Mouse (Mus musculus) cerebellum, adult 2 months (tissue): ENCODE data around the gene Capzb. TPM values are rescaled to one million over a fixed set of nuclear protein-coding genes. Genes with fewer than 3 reads are reported as not detected.

Experiments
- DNase-seq, 2 experiments: peaks; one replicate each; pipeline ENCODE4 v3.0.0; 2021
- H3K27ac ChIP-seq: fragments of 200-500 bp; 2 replicates; pipeline ENCODE4 v1.5.1; 2012; ENCODE audit warnings: low read length, control low read depth, inconsistent platforms; ENCODE audit not compliant: insufficient read depth
- H3K27me3 ChIP-seq: fragments of 200-500 bp; 2 replicates; pipeline ENCODE4 v1.6.1; 2012; ENCODE audit warnings: inconsistent platforms, mild to moderate bottlenecking, low read length, moderate library complexity; ENCODE audit not compliant: control insufficient read depth, insufficient read depth
- H3K4me1 ChIP-seq: fragments of 200-500 bp; 2 replicates; pipeline ENCODE4 v1.6.1; 2011; ENCODE audit warnings: low read length; ENCODE audit not compliant: control insufficient read depth, insufficient read depth
- H3K4me3 ChIP-seq: fragments of 200-500 bp; replicated peaks from 2 replicates; pipeline ENCODE3; 2011; ENCODE audit warnings: mild to moderate bottlenecking, low read depth, low read length, control low read depth; ENCODE audit not compliant: insufficient read depth
- CTCF ChIP-seq: fragments of 200-500 bp; IDR thresholded peaks from 2 replicates; pipeline ENCODE4 v1.5.1; 2011; ENCODE audit warnings: low read depth, mild to moderate bottlenecking, control low read depth, low read length, moderate library complexity, borderline replicate concordance; ENCODE audit not compliant: insufficient read depth
- POLR2A ChIP-seq: fragments of 200-500 bp; IDR thresholded peaks from 2 replicates; pipeline ENCODE4 v1.6.1; 2011; ENCODE audit warnings: low read length, control low read depth, borderline replicate concordance; ENCODE audit not compliant: insufficient read depth
- WGBS: fragments of 180-500 bp; shearing (Covaris S2); methylation state at CpG from one replicate; pipeline ENCODE4 v1.1.7; 2018; 5-methylcytosine and 5-hydroxymethylcytosine counted together
- polyA plus RNA-seq: library from polyadenylated mRNA; depleted of rRNA; stranded (reverse); fragments of >200 nt; gene quantifications from 2 replicates; pipeline ENCODE4 v1.2.3, GENCODE M21; 2012

The Capzb gene
- polyA plus RNA-seq, 1 experiment: 220 TPM

- H3K27me3 ChIP-seq: no peaks in the 10 kb centered on the region
- 13% methylated on average over 14 of the region's 14 CpGs for WGBS
- peak overlapping the region; percentile 68 for H3K4me3 ChIP-seq
- no peak for DNase-seq
- no peak for TF ChIP-seq POLR2A
- no peak for TF ChIP-seq CTCF
- H3K27ac ChIP-seq: no peak overlapping the region
- peaks cover 28% of the 10 kb centered on the region for H3K4me1 ChIP-seq
Measured at GRCm38 (mm10) chr4:139311707-139312106, 119.0 kb downstream of the Capzb start.

- Histone ChIP-seq H3K27me3 (no peaks in the 10 kb centered on the region), H3K27ac (no peak overlapping the region), H3K4me1 (peaks cover 27% of the 10 kb centered on the region), H3K4me3 (no peak overlapping the region)
- TF ChIP-seq CTCF (peak; percentile 39; the same call in 1 of the 2 replicates), POLR2A (no peak)
- no peak for DNase-seq
- 65% methylated on average over 4 of the region's 4 CpGs for WGBS
Measured at GRCm38 (mm10) chr4:139312632-139313031, 119.9 kb downstream of the Capzb start.

- TF ChIP-seq CTCF: no peak
- TF ChIP-seq POLR2A: no peak
- no peaks in the 10 kb centered on the region for H3K27me3 ChIP-seq
- DNase-seq: no peak
- H3K27ac ChIP-seq: no peak overlapping the region
- H3K4me1 ChIP-seq: no peaks in the 10 kb centered on the region
- no peak overlapping the region for H3K4me3 ChIP-seq
- 91% methylated on average over 11 of the region's 11 CpGs for WGBS
Measured at GRCm38 (mm10) chr4:139318449-139318848, 125.8 kb downstream of the Capzb start.

- Histone ChIP-seq H3K4me1 (no peaks in the 10 kb centered on the region), H3K4me3 (no peak overlapping the region), H3K27ac (no peak overlapping the region), H3K27me3 (no peaks in the 10 kb centered on the region)
- TF ChIP-seq POLR2A (no peak), CTCF (no peak)
- 93% methylated on average over 4 of the region's 4 CpGs for WGBS
- no peak for DNase-seq
Measured at GRCm38 (mm10) chr4:139319740-139320139, 127.0 kb downstream of the Capzb start.

- Histone ChIP-seq H3K27ac (no peak overlapping the region), H3K27me3 (no peaks in the 10 kb centered on the region), H3K4me1 (no peaks in the 10 kb centered on the region), H3K4me3 (no peak overlapping the region)
- WGBS: 14% methylated on average over 10 of the region's 10 CpGs
- peak in 1 of 2 experiments; percentile 27 for DNase-seq
- TF ChIP-seq CTCF (peak; percentile 55; the same call in 1 of the 2 replicates), POLR2A (no peak)
Measured at GRCm38 (mm10) chr4:139330605-139331004, 137.9 kb downstream of the Capzb start.

- TF ChIP-seq POLR2A: no peak
- no peak for TF ChIP-seq CTCF
- no peak overlapping the region for H3K4me3 ChIP-seq
- H3K27ac ChIP-seq: no peak overlapping the region
- H3K4me1 ChIP-seq: no peaks in the 10 kb centered on the region
- H3K27me3 ChIP-seq: no peaks in the 10 kb centered on the region
- WGBS: 62% methylated on average over 8 of the region's 9 CpGs
- DNase-seq: no peak
Measured at GRCm38 (mm10) chr4:139334631-139335295, 142.1 kb downstream of the Capzb start.

- no peaks in the 10 kb centered on the region for H3K27me3 ChIP-seq
- 59% methylated on average over 7 of the region's 7 CpGs for WGBS
- H3K4me1 ChIP-seq: no peaks in the 10 kb centered on the region
- H3K27ac ChIP-seq: no peak overlapping the region
- no peak overlapping the region for H3K4me3 ChIP-seq
- TF ChIP-seq CTCF (no peak), POLR2A (no peak)
- DNase-seq: no peak
Measured at GRCm38 (mm10) chr4:139335507-139335906, 142.8 kb downstream of the Capzb start.

- Histone ChIP-seq H3K27ac (no peak overlapping the region), H3K4me3 (no peak overlapping the region), H3K4me1 (no peaks in the 10 kb centered on the region), H3K27me3 (no peaks in the 10 kb centered on the region)
- WGBS: 25% methylated on average over 24 of the region's 24 CpGs
- TF ChIP-seq CTCF: peak; percentile 87
- no peak for TF ChIP-seq POLR2A
- peak; percentile 56 to 72 for DNase-seq
Measured at GRCm38 (mm10) chr4:139336822-139337483, 144.3 kb downstream of the Capzb start.
